Mouse (Mus musculus): Measurements from ENCODE around the gene Slc25a25.

GRCm38 (mm10) chr2:32499365-32499764 is 48.1 kb upstream of the Slc25a25 start:
- no peak for TF ChIP-seq CTCF (IDR thresholded peaks at IDR 0.05; ENCODE audit: low read depth)
- TF ChIP-seq EP300 (optimal IDR thresholded peaks at IDR 0.05), result no peak
